Mouse (Mus musculus): ENCODE results near the gene Zdhhc17.

The Zdhhc17 gene

DNA sequence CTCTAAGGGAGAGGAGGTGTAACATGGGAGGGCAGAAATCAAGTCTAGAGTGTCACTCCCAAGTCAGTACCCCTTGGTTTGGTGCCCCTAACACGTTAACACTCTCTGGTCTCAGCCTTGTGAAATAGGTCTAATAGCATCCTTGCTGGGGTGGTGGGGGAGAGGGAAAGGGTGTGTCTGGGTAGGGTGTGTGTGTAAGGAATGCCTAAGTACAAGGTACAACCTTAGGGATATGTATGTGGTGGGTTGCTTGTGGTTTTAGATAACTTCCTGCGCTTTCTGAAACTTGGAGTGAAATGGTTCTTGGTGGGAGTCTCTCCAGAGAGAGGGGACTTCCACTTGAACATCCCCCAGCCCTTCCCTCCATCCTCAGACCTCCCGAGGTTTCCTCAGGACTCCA lies 88.0 kb downstream of the Zdhhc17 start:
- DNase-seq (ENCODE audit: low read depth, low spot score), result no peak

DNA sequence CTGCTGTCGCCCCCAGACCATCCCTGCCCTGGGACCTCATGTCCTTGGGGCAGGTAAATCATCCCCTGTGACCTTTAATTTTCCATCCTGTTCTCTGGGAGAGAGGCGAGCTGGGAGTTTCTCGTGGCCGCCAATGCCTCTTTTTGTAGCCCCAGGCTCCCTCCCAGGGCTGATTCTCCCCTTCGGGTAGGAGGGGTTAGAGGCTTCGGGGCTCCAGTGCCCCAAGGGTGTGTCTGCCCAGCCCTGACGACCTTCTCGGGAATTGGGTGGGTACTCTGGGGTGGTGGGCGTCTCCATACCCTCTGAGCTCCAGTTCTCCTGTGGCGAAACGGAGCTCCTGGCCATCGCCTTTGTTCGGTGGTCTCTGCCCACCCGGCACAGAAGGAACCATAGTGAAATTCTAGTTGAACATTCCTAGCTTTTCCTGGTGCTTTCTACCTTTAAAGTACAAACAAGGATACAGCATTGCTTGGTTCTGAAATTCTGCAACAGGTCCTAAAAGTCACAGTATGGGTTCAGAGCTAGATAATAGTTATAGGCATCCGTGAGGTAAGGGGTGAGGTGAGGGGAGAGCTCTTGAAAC lies 89.5 kb downstream of the Zdhhc17 start:
- no peak for DNase-seq (ENCODE audit: low read depth, low spot score)

DNA sequence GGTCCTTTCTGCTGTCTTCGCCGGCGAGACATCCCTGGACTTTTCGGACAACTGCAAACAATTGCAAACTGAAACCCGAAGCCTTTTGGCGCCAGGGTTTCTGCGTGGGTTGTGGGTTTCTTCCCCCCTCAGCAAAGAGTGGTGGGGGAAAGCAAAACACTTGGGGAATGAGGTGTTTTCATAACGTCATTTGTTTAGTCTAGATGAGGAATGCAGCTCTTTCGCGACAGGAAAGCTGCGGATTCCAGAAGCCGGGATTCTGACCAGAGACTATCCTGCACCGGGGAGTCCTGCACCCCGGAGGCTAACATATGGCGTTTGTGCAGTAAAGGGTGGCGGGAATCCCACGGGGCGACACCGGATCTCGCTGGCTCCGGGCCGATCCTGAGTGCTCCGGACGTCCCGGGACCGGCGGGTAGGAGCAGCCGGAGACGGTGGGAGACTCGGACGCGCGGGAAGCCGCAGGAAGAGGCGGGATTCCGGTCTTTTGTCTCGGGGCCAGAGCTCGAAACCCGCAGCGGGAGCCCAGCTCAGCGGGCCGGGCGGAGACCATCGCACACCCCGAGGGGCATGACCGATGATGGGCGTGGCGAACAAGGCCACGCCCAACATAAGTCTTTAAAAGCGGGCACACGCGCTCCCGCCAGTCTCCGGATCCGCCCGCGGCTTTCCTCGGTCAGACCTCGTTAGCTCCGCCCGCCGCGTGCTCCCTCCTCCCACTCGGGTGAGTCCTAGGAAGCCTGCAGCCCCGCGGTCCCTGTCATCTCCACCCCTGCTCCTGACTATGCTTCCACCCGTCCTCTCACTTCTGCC lies 90.2 kb downstream of the Zdhhc17 start, which contains the start of gene Csrp2:
Gene Csrp2 (plus strand): TSS at position 259 of the 813 bp plus-strand sequence.
- peak; percentile 28 for DNase-seq (ENCODE audit: low read depth, low spot score)

DNA sequence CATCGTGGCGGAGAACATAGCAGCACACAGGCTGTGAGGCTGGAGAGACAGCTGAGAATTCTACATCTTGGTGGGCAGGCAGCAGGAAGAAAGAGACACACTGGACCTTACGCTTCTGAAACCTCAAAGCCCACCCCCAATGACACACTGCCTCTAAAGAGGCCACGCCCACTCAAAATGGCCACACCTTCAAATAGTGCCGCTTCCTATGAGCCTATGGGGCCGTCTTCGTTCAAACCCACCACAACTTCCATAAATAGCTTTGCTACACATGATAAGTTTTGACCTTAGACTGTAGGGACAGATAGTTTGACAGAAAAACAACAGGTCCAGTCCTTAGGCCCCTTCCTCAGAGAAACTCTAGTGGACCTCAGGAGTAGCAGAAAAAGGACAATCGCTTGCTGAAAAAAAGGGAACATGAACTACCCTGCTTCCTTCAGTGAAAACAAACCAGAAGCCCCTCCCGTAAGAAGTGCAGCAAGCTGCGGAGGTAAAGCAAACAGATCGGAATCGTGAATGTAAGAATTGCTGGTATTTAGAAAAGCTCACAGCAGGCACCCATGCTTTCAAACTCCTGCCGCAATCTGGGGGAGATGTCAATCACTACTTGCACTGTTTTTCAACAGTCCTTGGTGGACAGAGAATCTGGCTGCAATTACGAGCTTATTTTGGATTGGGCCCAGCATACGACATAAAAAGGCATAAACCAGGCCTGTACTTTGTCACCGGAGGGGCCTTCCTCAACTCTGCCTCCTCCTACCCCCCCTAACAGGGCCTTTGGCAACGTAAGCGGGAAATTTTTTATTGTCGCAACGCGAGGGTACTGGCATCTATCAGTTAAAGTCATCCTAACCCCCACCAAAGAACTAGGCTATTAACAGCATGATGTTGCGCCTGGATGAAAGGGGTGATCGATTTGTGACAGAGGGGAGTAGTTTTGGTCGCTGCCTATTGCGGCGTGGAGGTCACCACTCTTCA lies 91.2 kb downstream of the Zdhhc17 start:
- no peak for DNase-seq (ENCODE audit: low read depth, low spot score)

DNA sequence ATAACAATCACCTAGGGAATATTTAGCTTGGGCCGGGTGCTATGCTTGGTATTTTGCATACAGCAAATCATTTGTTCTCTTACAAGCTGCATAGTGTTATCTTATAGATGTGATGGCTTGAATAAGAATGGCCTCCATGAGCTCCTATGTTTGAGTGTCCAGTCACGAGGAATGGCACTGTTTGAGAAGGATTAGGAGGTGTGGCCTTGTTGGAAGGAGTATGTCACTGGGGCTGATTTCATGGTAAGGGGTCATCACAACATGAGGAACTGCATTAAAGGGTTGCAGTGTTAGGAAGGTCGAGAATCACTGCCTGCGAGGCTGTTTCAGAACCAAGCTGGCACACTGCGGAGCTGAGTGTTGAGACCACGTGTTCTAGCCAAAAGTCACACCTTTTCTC lies 92.4 kb downstream of the Zdhhc17 start:
- DNase-seq (ENCODE audit: low read depth, low spot score), result no peak

DNA sequence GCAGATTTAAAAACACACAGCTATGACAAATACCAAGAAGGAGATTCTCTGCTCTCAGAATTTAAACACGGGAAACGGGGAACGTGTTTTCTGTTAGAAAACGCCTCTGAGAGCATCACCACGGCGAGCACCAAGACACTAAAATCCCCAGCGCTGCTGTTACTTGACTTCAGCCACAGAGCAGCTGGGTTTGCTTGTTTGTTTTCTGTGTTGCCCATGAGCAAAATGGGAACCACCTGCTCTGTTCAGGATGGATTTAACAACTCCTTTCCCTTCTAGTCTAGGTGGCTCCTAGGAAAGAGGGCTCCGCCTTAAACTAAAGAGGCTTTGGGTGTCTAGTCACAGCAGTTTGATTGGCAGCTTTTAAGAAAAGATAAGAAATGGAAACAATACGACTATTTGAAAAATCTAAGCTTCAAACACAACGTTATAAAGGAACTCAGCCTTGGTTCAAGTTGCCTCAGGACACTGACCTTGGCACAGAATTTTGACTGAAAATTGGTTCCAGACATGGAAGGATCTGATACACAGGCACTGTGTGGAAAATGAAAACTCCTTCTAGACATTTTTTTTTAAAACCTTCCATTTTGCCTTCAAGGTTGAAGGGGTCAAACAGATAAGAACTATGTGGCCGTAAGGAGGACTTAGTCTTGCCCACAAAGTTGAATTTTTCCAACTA lies 93.1 kb downstream of the Zdhhc17 start:
- DNase-seq (ENCODE audit: low read depth, low spot score), result no peak

- DNase-seq (ENCODE audit: low read depth, low spot score), result no peak
Observed at GRCm38 (mm10) chr10:110903862-110904261, 106.1 kb downstream of the Zdhhc17 start.

DNA sequence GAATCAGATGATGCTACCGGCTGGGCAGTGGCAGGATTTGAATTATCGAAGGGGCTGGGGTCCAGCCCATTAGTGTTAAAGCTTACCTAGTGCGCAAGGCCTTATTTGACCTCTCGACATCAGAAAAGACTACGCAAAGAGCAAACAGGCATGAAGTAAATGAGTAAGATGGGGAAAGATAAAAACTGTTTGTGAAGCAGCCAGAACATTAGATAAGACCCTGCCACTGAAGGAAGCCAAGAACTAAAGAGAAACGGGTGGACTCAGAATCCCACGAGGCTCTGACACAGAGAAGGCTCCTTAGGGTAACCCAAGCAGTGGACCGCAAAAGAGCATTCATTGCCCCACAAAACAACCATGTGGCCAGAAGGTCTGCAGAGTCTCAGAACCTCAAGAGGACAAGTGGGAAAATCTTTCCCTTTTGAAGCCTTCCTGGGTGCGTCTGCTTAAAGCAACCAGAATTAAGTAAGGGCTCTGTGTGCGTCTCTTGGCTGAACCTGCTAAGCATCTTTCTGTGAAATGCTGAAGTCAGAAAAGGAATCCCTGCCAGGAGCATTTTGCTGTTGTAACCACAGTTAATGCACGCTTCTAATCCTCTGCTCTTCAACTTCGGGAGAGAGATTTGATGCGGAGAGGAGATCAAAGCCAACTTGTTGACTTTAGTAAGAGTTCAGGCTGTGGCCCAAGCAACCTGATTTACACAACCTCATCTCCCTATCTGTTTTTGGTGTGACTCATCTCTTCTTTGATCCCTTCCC lies 110.0 kb downstream of the Zdhhc17 start:
- no peak for DNase-seq (ENCODE audit: low read depth, low spot score)
